Mouse (Mus musculus) stomach, postnatal 0 days (tissue): ENCODE results near the gene Ift74. TPM values are rescaled to one million over a fixed set of nuclear protein-coding genes. Genes with fewer than 3 reads are reported as not detected.
"Not testable (repeated sequence)": the region's sequence is repeated elsewhere in the genome, so short reads cannot be mapped to it uniquely, and the experiment has no call there.

Experiments used
- ATAC-seq: fragments of 200-750 bp; cut with Nextera tagmentation; 2 replicates; pipeline ENCODE4 v1.8.0; 2017; ENCODE audit not compliant: low FRiP score, low TSS enrichment
- DNase-seq: peaks from one replicate; pipeline ENCODE4 v3.0.0-alpha.2; 2016; ENCODE audit warnings: low spot score
- H3K27ac ChIP-seq: fragments of 300-500 bp; sonication (generic); replicated peaks from 2 replicates; pipeline ENCODE4 v1.5.1; 2014; ENCODE audit warnings: mild to moderate bottlenecking, control low read depth
- H3K27me3 ChIP-seq: fragments of 300-500 bp; sonication (generic); 2 replicates; pipeline ENCODE4 v1.6.1; 2014; ENCODE audit warnings: low read length; ENCODE audit not compliant: control insufficient read depth, insufficient read depth
- H3K36me3 ChIP-seq: fragments of 300-500 bp; sonication (generic); 2 replicates; pipeline ENCODE4 v1.6.1; 2014; ENCODE audit warnings: low read length, mixed read lengths; ENCODE audit not compliant: control insufficient read depth, insufficient read depth
- H3K4me1 ChIP-seq: fragments of 300-500 bp; sonication (generic); replicated peaks from 2 replicates; pipeline ENCODE4 v1.6.1; 2014; ENCODE audit warnings: antibody characterized with exemption; ENCODE audit not compliant: control insufficient read depth, insufficient read depth
- H3K4me2 ChIP-seq: fragments of 300-500 bp; sonication (generic); replicated peaks from 2 replicates; pipeline ENCODE4 v1.6.1; 2014; ENCODE audit warnings: low read depth, mild to moderate bottlenecking, control low read depth, moderate library complexity
- H3K4me3 ChIP-seq: fragments of 300-500 bp; sonication (generic); 2 replicates; pipeline ENCODE4 v1.5.1; 2014; ENCODE audit warnings: low read depth, low read length, control low read depth
- H3K9ac ChIP-seq: fragments of 300-500 bp; sonication (generic); 2 replicates; pipeline ENCODE4 v1.6.1; 2014; ENCODE audit warnings: mild to moderate bottlenecking, low read length, control low read depth, mixed read lengths
- H3K9me3 ChIP-seq: fragments of 300-500 bp; sonication (generic); 2 replicates; pipeline ENCODE4 v1.6.1; 2016; ENCODE audit warnings: low read length; ENCODE audit not compliant: control insufficient read depth
- CTCF ChIP-seq: IDR thresholded peaks from 2 replicates; pipeline ENCODE4 v1.5.1; 2016; ENCODE audit warnings: antibody characterized with exemption, low read depth, mild to moderate bottlenecking, moderate library complexity
- EP300 ChIP-seq: optimal IDR thresholded peaks from 2 replicates; pipeline ENCODE3; 2016; ENCODE audit warnings: antibody characterized with exemption
- WGBS: fragments of 180-500 bp; shearing (Covaris S2); extraction: QIAGEN DNeasy Blood & Tissue Kit; methylation state at CpG from one replicate; pipeline ENCODE4 v1.1.7; 2014; 5-methylcytosine and 5-hydroxymethylcytosine counted together
- polyA plus RNA-seq: library from polyadenylated mRNA; unstranded; fragments of >200 nt; fragmentation: Nextera tagmentation; extraction: Ambion mirVana; gene quantifications from 2 replicates; pipeline ENCODE4 v1.2.1, GENCODE M21; 2015

The Ift74 gene
- polyA plus RNA-seq, 1 experiment from 2014 or later = 14.8 TPM

DNA sequence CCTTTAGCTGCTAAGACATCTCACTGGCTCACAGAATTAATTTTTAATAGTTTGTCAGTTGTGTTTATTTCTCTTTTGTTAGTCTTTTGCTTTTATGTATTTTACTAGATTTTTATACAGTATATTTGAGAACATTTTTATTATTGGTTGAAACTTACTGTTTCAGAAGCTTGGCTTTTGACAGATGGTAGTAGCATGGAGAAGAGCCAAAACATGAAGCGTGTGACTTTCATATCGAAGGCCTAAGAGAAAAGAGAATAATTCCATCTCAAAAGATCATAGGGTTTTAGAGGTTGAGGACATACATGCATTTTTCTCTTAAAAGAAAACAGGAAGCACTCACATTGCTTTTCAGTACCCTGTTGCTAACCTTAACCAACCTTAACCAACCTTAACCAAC, 28.9 kb downstream of the Ift74 start:
- Histone ChIP-seq H3K27me3 (no peaks in the 10 kb centered on the region), H3K4me1 (no peaks in the 10 kb centered on the region), H3K27ac (no peak overlapping the region), H3K4me2 (no peak overlapping the region), H3K9ac (no peak overlapping the region), H3K4me3 (no peak overlapping the region), H3K9me3 (no peaks in the 10 kb centered on the region), H3K36me3 (no peaks in the 10 kb centered on the region)
- no peak for ATAC-seq
- TF ChIP-seq CTCF (no peak), EP300 (no peak)
- DNase-seq = no peak
- 88% methylated on average over 2 of the region's 2 CpGs for WGBS

DNA sequence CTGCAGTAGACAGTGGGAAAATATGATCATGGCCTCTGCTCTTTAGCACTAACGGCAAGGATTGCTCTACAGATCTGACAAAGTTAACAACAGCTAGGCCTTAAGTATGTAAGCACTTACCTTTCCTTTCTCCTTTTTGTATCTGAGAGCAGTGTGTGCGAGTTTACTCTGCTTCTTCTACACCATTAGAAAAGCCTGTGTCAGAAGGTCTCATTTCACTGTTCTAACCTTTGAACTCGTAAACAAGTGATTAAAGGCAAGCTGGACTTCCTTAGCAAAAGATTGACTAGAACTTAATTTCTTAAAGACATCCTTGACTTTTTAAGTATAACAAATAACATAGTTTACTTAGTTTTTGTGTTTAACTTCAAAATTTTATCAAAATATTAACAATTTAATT, 35.6 kb downstream of the Ift74 start, which contains the start of gene Lrrc19:
Gene Lrrc19, minus strand, starts transcription at position 225 of the 400 bp plus-strand sequence.
- Histone ChIP-seq H3K27ac (no peak within 1 kb of the TSS), H3K27me3 (no peaks in the 10 kb centered on the region), H3K9ac (no peak within 1 kb of the TSS), H3K36me3 (no peaks in the 10 kb centered on the region), H3K9me3 (no peaks in the 10 kb centered on the region), H3K4me2 (no peak within 1 kb of the TSS), H3K4me3 (no peak within 1 kb of the TSS), H3K4me1 (no peaks in the 10 kb centered on the region)
- ATAC-seq = no peak
- no peak for TF ChIP-seq EP300
- no peak for TF ChIP-seq CTCF
- WGBS = 89% methylated on average over 3 of the region's 3 CpGs
- no peak for DNase-seq

DNA sequence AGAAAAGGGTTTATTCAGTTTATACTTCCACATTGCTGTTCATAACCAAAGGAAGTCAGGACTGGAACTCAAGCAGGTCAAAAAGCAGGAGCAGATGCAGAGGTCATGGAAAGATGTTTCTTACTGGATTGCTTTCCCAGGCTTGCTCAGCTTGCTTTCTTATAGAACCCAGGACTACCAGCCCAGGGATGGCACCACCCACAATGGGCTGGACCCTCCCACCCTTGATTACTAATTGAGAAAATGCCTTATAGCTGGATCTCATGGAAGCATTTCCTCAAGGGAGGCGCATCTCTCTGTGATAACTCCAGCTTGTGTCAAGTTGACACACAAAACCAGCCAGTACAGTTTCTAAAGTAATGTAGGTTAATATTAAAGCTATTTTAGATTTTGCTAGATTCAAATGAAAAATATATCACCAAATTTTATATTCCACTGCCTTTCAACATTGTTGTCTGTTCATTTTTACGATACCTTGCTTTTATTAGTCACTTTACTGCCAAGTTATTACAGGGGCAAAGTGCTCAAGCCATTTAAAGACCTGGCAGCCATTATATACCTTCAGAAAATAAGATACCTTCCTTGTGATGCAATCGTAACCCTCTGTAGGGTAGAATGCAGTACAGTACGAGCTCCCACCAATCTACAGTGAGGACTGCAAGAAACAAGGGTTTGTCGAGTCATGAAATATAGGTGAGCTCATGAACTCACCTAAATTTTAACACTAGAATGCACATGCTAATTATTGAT, 36.3 kb downstream of the Ift74 start:
- not testable (repeated sequence) for H3K4me3 ChIP-seq, H3K9me3 ChIP-seq, ATAC-seq, DNase-seq, H3K9ac ChIP-seq, H3K27ac ChIP-seq, H3K4me2 ChIP-seq, H3K27me3 ChIP-seq, H3K4me1 ChIP-seq, H3K36me3 ChIP-seq
- 89% methylated on average over 5 of the region's 5 CpGs for WGBS

DNA sequence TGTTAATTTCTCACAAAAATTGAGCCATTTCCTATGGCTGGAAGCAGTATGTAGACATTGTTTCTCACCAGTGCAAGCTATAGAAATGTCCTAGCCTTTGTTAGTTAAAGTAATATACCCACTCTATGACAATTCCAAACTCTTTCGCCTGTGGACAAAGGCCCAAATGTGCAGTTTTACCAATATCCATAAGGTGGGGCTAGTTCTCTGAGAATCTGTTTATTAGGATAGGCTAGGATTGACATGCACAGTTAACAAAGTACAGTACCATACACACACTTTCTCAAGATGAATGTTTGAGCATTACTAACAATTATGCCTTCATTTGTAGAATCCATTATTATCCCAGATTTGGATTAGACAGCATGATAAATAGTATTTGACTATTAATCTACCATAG, 55.4 kb downstream of the Ift74 start:
- TF ChIP-seq EP300 = no peak
- peak; percentile 86 for TF ChIP-seq CTCF

DNA sequence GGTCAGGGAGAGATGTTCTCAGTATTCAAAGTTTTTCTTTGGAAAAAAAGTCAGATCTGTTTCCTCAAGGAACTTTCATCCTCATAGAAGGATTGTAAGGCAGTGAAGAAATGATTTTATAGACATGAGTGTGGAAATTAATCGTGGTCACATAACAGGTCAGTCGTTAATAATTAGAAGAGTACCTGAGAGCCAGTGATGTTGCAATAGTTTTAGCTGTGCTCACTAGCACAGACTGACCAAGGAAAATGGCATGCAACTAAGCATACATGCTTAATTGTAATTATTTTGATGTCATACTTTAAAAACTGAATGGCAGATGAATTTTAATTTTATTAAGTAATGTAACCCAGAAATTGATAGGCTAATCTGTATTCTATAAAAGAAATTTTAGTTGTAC, 66.4 kb downstream of the Ift74 start:
- TF ChIP-seq CTCF (no peak), EP300 (no peak)
- no peaks in the 10 kb centered on the region for H3K4me1 ChIP-seq
- no peak overlapping the region for H3K4me2 ChIP-seq
- DNase-seq (no peak), ATAC-seq (no peak)
- H3K36me3 ChIP-seq = no peaks in the 10 kb centered on the region; the same call in 1 of the 2 replicates
- no peaks in the 10 kb centered on the region for H3K27me3 ChIP-seq
- no peak overlapping the region for H3K4me3 ChIP-seq
- no peak overlapping the region for H3K27ac ChIP-seq
- no peak overlapping the region for H3K9ac ChIP-seq
- H3K9me3 ChIP-seq = no peaks in the 10 kb centered on the region
- 91% methylated on average over 2 of the region's 2 CpGs for WGBS

More for the DNA sequence above, 55.4 kb downstream of the Ift74 start:
- Histone ChIP-seq H3K27me3 (no peaks in the 10 kb centered on the region), H3K4me3 (no peak overlapping the region), H3K27ac (no peak overlapping the region), H3K9ac (no peak overlapping the region), H3K36me3 (no peaks in the 10 kb centered on the region), H3K4me1 (no peaks in the 10 kb centered on the region), H3K9me3 (no peaks in the 10 kb centered on the region), H3K4me2 (no peak overlapping the region)
- WGBS = 46% methylated on average over 1 of the region's 1 CpGs
- DNase-seq (no peak), ATAC-seq (0 out of 2 replicates have a peak, but pooled peaks have one; percentile 56)

DNA sequence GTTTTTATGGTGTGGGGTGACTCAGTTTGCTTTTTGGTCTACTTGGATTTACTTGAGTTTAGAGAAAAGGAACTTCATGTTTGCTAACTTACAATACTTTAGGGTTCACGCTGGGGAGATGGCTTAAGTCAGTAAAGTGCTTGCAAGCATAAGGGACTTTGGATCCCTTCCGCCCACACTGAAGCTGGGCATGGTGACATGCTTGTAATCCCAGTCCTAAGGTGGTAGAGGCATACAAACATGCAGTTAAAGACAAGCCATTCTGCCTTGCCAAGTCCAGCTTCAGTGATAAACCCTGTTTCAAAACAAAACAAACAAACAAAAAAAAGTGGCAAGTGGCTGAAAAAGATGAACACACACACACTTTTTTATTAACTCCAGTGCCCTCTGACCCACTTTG, 66.9 kb downstream of the Ift74 start:
- Histone ChIP-seq H3K27ac (no peak overlapping the region), H3K9me3 (no peaks in the 10 kb centered on the region), H3K4me3 (no peak overlapping the region), H3K27me3 (no peaks in the 10 kb centered on the region), H3K4me2 (no peak overlapping the region), H3K4me1 (no peaks in the 10 kb centered on the region), H3K9ac (no peak overlapping the region), H3K36me3 (no peaks in the 10 kb centered on the region; the same call in 1 of the 2 replicates)
- ATAC-seq = no peak
- TF ChIP-seq CTCF (no peak), EP300 (no peak)
- WGBS = 73% methylated on average over 2 of the region's 2 CpGs
- DNase-seq = no peak
